Mouse (Mus musculus): ENCODE data around the gene Wdcp. TPM values are rescaled to one million over a fixed set of nuclear protein-coding genes. Genes with fewer than 3 reads are reported as not detected.

The Wdcp gene
- polyA plus RNA-seq, 1 experiment from 2014 or later, result 31.0 TPM

GRCm38 (mm10) chr12:4859241-4859914 is 16.3 kb downstream of the Wdcp start:
- Histone ChIP-seq H3K9ac (ENCODE audit: low read depth, low read length) (no peak overlapping the region), H3K27me3 (replicated peaks; ENCODE audit: control insufficient read depth, insufficient read depth, low read length) (no peaks in the 10 kb centered on the region), H3K4me1 (replicated peaks; ENCODE audit: control insufficient read depth, insufficient read depth, low read length) (peaks cover 5% of the 10 kb centered on the region), H3K36me3 (ENCODE audit: control insufficient read depth, insufficient read depth, low read length) (peaks cover 22% of the 10 kb centered on the region), H3K27ac (ENCODE audit: low read depth, low read length) (no peak overlapping the region), H3K4me2 (no peak overlapping the region), H3K4me3 (ENCODE audit: low read depth, low read length) (no peak overlapping the region), H3K9me3 (ENCODE audit: control insufficient read depth, low read length) (no peaks in the 10 kb centered on the region)
- no peak for DNase-seq (ENCODE audit: low spot score)
- ATAC-seq (replicated peaks; ENCODE audit: low FRiP score), result peak; percentile 53
- WGBS, result 38% methylated on average over 11 of the region's 11 CpGs

- no peak overlapping the region for H3K4me3 ChIP-seq (ENCODE audit: low read depth, low read length)
- no peak for ATAC-seq (replicated peaks; ENCODE audit: low FRiP score)
- no peaks in the 10 kb centered on the region for H3K9me3 ChIP-seq (ENCODE audit: control insufficient read depth, low read length)
- H3K4me2 ChIP-seq, result no peak overlapping the region
- no peaks in the 10 kb centered on the region for H3K27me3 ChIP-seq (replicated peaks; ENCODE audit: control insufficient read depth, insufficient read depth, low read length)
- H3K9ac ChIP-seq (ENCODE audit: low read depth, low read length), result no peak overlapping the region
- H3K4me1 ChIP-seq (replicated peaks; ENCODE audit: control insufficient read depth, insufficient read depth, low read length), result peaks cover 5% of the 10 kb centered on the region
- WGBS, result 87% methylated on average over 4 of the region's 4 CpGs
- peak; percentile 31 for DNase-seq (ENCODE audit: low spot score)
- H3K36me3 ChIP-seq (ENCODE audit: control insufficient read depth, insufficient read depth, low read length), result peaks cover 27% of the 10 kb centered on the region; the same call in 1 of the 2 replicates
- no peak overlapping the region for H3K27ac ChIP-seq (ENCODE audit: low read depth, low read length)
Measured at GRCm38 (mm10) chr12:4862672-4863071, 19.6 kb downstream of the Wdcp start.

- H3K9me3 ChIP-seq (ENCODE audit: control insufficient read depth, low read length), result no peaks in the 10 kb centered on the region
- peaks cover 29% of the 10 kb centered on the region; the same call in 1 of the 2 replicates for H3K36me3 ChIP-seq (ENCODE audit: control insufficient read depth, insufficient read depth, low read length)
- H3K27ac ChIP-seq (ENCODE audit: low read depth, low read length), result no peak overlapping the region
- no peak overlapping the region for H3K4me3 ChIP-seq (ENCODE audit: low read depth, low read length)
- 81% methylated on average over 4 of the region's 4 CpGs for WGBS
- ATAC-seq (replicated peaks; ENCODE audit: low FRiP score) (no peak), DNase-seq (ENCODE audit: low spot score) (no peak)
- no peaks in the 10 kb centered on the region for H3K27me3 ChIP-seq (replicated peaks; ENCODE audit: control insufficient read depth, insufficient read depth, low read length)
- H3K4me1 ChIP-seq (replicated peaks; ENCODE audit: control insufficient read depth, insufficient read depth, low read length), result peaks cover 7% of the 10 kb centered on the region
- no peak overlapping the region for H3K4me2 ChIP-seq
- no peak overlapping the region for H3K9ac ChIP-seq (ENCODE audit: low read depth, low read length)
Measured at GRCm38 (mm10) chr12:4863654-4864337, 20.7 kb downstream of the Wdcp start.

GRCm38 (mm10) chr12:4864338-4864690 is 21.2 kb downstream of the Wdcp start:
- ATAC-seq (replicated peaks; ENCODE audit: low FRiP score), result no peak
- H3K4me1 ChIP-seq (replicated peaks; ENCODE audit: control insufficient read depth, insufficient read depth, low read length), result peaks cover 11% of the 10 kb centered on the region
- peaks cover 30% of the 10 kb centered on the region; the same call in 1 of the 2 replicates for H3K36me3 ChIP-seq (ENCODE audit: control insufficient read depth, insufficient read depth, low read length)
- WGBS, result 77% methylated on average over 4 of the region's 4 CpGs
- H3K9ac ChIP-seq (ENCODE audit: low read depth, low read length), result no peak overlapping the region
- peak; percentile 31 for DNase-seq (ENCODE audit: low spot score)
- no peaks in the 10 kb centered on the region for H3K9me3 ChIP-seq (ENCODE audit: control insufficient read depth, low read length)
- no peak overlapping the region for H3K4me3 ChIP-seq (ENCODE audit: low read depth, low read length)
- H3K27me3 ChIP-seq (replicated peaks; ENCODE audit: control insufficient read depth, insufficient read depth, low read length), result no peaks in the 10 kb centered on the region
- no peak overlapping the region for H3K27ac ChIP-seq (ENCODE audit: low read depth, low read length)
- no peak overlapping the region for H3K4me2 ChIP-seq

- Histone ChIP-seq H3K36me3 (ENCODE audit: control insufficient read depth, insufficient read depth, low read length) (peaks cover 21% of the 10 kb centered on the region; the same call in 1 of the 2 replicates), H3K9ac (ENCODE audit: low read depth, low read length) (no peak overlapping the region), H3K27ac (ENCODE audit: low read depth, low read length) (no peak overlapping the region)
Measured at GRCm38 (mm10) chr12:4868924-4869323, 25.8 kb downstream of the Wdcp start.

GRCm38 (mm10) chr12:4871260-4871659 is 28.2 kb downstream of the Wdcp start:
- WGBS, result 87% methylated on average over 5 of the region's 5 CpGs
- Histone ChIP-seq H3K4me3 (ENCODE audit: low read depth, low read length) (peak overlapping the region; percentile 57; the same call in 1 of the 2 replicates), H3K27me3 (replicated peaks; ENCODE audit: control insufficient read depth, insufficient read depth, low read length) (no peaks in the 10 kb centered on the region), H3K4me1 (replicated peaks; ENCODE audit: control insufficient read depth, insufficient read depth, low read length) (peaks cover 35% of the 10 kb centered on the region), H3K9me3 (ENCODE audit: control insufficient read depth, low read length) (no peaks in the 10 kb centered on the region), H3K4me2 (peak overlapping the region; percentile 83), H3K9ac (ENCODE audit: low read depth, low read length) (no peak overlapping the region), H3K36me3 (ENCODE audit: control insufficient read depth, insufficient read depth, low read length) (peaks cover 10% of the 10 kb centered on the region; the same call in 1 of the 2 replicates), H3K27ac (ENCODE audit: low read depth, low read length) (no peak overlapping the region)
- ATAC-seq (replicated peaks; ENCODE audit: low FRiP score), result no peak
- DNase-seq (ENCODE audit: low spot score), result no peak

More at GRCm38 (mm10) chr12:4868924-4869323, 25.8 kb downstream of the Wdcp start:
- H3K4me1 ChIP-seq (replicated peaks; ENCODE audit: control insufficient read depth, insufficient read depth, low read length), result peaks cover 17% of the 10 kb centered on the region
- WGBS, result 86% methylated on average over 8 of the region's 8 CpGs
- H3K4me3 ChIP-seq (ENCODE audit: low read depth, low read length), result no peak overlapping the region
- DNase-seq (ENCODE audit: low spot score) (no peak), ATAC-seq (replicated peaks; ENCODE audit: low FRiP score) (no peak)
- no peaks in the 10 kb centered on the region for H3K27me3 ChIP-seq (replicated peaks; ENCODE audit: control insufficient read depth, insufficient read depth, low read length)
- H3K9me3 ChIP-seq (ENCODE audit: control insufficient read depth, low read length), result no peaks in the 10 kb centered on the region
- H3K4me2 ChIP-seq, result no peak overlapping the region

- no peak for ATAC-seq (replicated peaks; ENCODE audit: low FRiP score)
- Histone ChIP-seq H3K4me3 (ENCODE audit: low read depth, low read length) (peak overlapping the region; percentile 57), H3K4me1 (replicated peaks; ENCODE audit: control insufficient read depth, insufficient read depth, low read length) (peaks cover 35% of the 10 kb centered on the region)
Measured at GRCm38 (mm10) chr12:4872273-4872672, 29.2 kb downstream of the Wdcp start.

GRCm38 (mm10) chr12:4872983-4873477 is 29.9 kb downstream of the Wdcp start:
- Histone ChIP-seq H3K36me3 (ENCODE audit: control insufficient read depth, insufficient read depth, low read length) (peaks cover 2% of the 10 kb centered on the region; the same call in 1 of the 2 replicates), H3K9me3 (ENCODE audit: control insufficient read depth, low read length) (no peaks in the 10 kb centered on the region), H3K9ac (ENCODE audit: low read depth, low read length) (peak overlapping the region; percentile 76), H3K4me2 (peak overlapping the region; percentile 83), H3K27me3 (replicated peaks; ENCODE audit: control insufficient read depth, insufficient read depth, low read length) (no peaks in the 10 kb centered on the region), H3K4me3 (ENCODE audit: low read depth, low read length) (peak overlapping the region; percentile 57), H3K4me1 (replicated peaks; ENCODE audit: control insufficient read depth, insufficient read depth, low read length) (peaks cover 35% of the 10 kb centered on the region), H3K27ac (ENCODE audit: low read depth, low read length) (peak overlapping the region; percentile 93)
- 30% methylated on average over 5 of the region's 5 CpGs for WGBS
- DNase-seq (ENCODE audit: low spot score), result no peak
- peak; percentile 90 for ATAC-seq (replicated peaks; ENCODE audit: low FRiP score)

More at GRCm38 (mm10) chr12:4872273-4872672, 29.2 kb downstream of the Wdcp start:
- Histone ChIP-seq H3K27ac (ENCODE audit: low read depth, low read length) (peak overlapping the region; percentile 93), H3K9ac (ENCODE audit: low read depth, low read length) (peak overlapping the region; percentile 69), H3K4me2 (peak overlapping the region; percentile 83), H3K27me3 (replicated peaks; ENCODE audit: control insufficient read depth, insufficient read depth, low read length) (no peaks in the 10 kb centered on the region), H3K36me3 (ENCODE audit: control insufficient read depth, insufficient read depth, low read length) (peaks cover 6% of the 10 kb centered on the region; the same call in 1 of the 2 replicates), H3K9me3 (ENCODE audit: control insufficient read depth, low read length) (no peaks in the 10 kb centered on the region)
- 39% methylated on average over 4 of the region's 4 CpGs for WGBS
- no peak for DNase-seq (ENCODE audit: low spot score)

All from liver, embryonic 11.5 days (tissue).